Mouse (Mus musculus) heart, embryonic 16.5 days (tissue): ENCODE results near the gene Phlda3. TPM values are rescaled to one million over a fixed set of nuclear protein-coding genes. Genes with fewer than 3 reads are reported as not detected.

ENCODE experiments used
- ATAC-seq: fragments of 200-750 bp; cut with Nextera tagmentation; replicated peaks from 2 replicates; pipeline ENCODE4 v1.8.0; 2017; ENCODE audit warnings: moderate number of reproducible peaks; ENCODE audit not compliant: insufficient read depth, low FRiP score; ENCODE audit errors: extremely low read depth
- H3K27ac ChIP-seq: fragments of 300-500 bp; sonication (generic); 2 replicates; pipeline ENCODE4 v1.5.1; 2014; ENCODE audit warnings: mild to moderate bottlenecking, low read length, control low read depth, moderate library complexity
- H3K27me3 ChIP-seq: fragments of 300-500 bp; sonication (generic); 2 replicates; pipeline ENCODE4 v1.6.1; 2014; ENCODE audit warnings: low read length, mixed read lengths; ENCODE audit not compliant: control insufficient read depth, insufficient read depth
- H3K36me3 ChIP-seq: fragments of 300-500 bp; sonication (generic); 2 replicates; pipeline ENCODE4 v1.6.1; 2014; ENCODE audit not compliant: control insufficient read depth, insufficient read depth
- H3K4me1 ChIP-seq: fragments of 300-500 bp; sonication (generic); 2 replicates; pipeline ENCODE4 v1.6.1; 2014; ENCODE audit warnings: low read length, mixed read lengths; ENCODE audit not compliant: control insufficient read depth, insufficient read depth
- H3K4me2 ChIP-seq: fragments of 300-500 bp; sonication (generic); 2 replicates; pipeline ENCODE4 v1.6.1; 2014; ENCODE audit warnings: low read depth, mild to moderate bottlenecking, control low read depth, low read length
- H3K4me3 ChIP-seq: fragments of 300-500 bp; sonication (generic); 2 replicates; pipeline ENCODE4 v1.5.1; 2014; ENCODE audit warnings: mild to moderate bottlenecking, control low read depth, low read length
- H3K9ac ChIP-seq: fragments of 300-500 bp; sonication (generic); 2 replicates; pipeline ENCODE4 v1.6.1; 2014; ENCODE audit warnings: low read length, control low read depth
- H3K9me3 ChIP-seq: fragments of 300-500 bp; sonication (generic); replicated peaks from 2 replicates; pipeline ENCODE4 v1.6.1; 2016; ENCODE audit warnings: low read length; ENCODE audit not compliant: control insufficient read depth
- WGBS: fragments of 180-500 bp; shearing (Covaris S2); extraction: QIAGEN DNeasy Blood & Tissue Kit; methylation state at CpG from one replicate; pipeline ENCODE4 v1.1.7; 2014; 5-methylcytosine and 5-hydroxymethylcytosine counted together
- polyA plus RNA-seq: library from polyadenylated mRNA; unstranded; fragments of >200 nt; fragmentation: Nextera tagmentation; extraction: Ambion mirVana; gene quantifications from 2 replicates; pipeline ENCODE4 v1.2.1, GENCODE M21; 2015

Phlda3 gene
- polyA plus RNA-seq, 1 experiment from 2014 or later: 77.1 TPM

- no peaks in the 10 kb centered on the region for H3K27me3 ChIP-seq
- peaks cover 22% of the 10 kb centered on the region for H3K4me1 ChIP-seq
- H3K9me3 ChIP-seq: no peaks in the 10 kb centered on the region
- peak within 1 kb of the TSS; percentile 5; the same call in 1 of the 2 replicates for H3K4me2 ChIP-seq
- H3K9ac ChIP-seq: no peak within 1 kb of the TSS
- H3K36me3 ChIP-seq: no peaks in the 10 kb centered on the region
- 24% methylated on average over 22 of the region's 22 CpGs for WGBS
- ATAC-seq: peak; percentile 46
- H3K27ac ChIP-seq: peak within 1 kb of the TSS; percentile 47
- H3K4me3 ChIP-seq: no peak within 1 kb of the TSS
Measured at GRCm38 (mm10) chr1:135778780-135779535, 13.0 kb downstream of the Phlda3 start, which contains the start of gene Tnni1. Gene Tnni1 (plus strand): TSS chr1:135779434.

- Histone ChIP-seq H3K36me3 (no peaks in the 10 kb centered on the region), H3K27me3 (no peaks in the 10 kb centered on the region), H3K4me1 (peaks cover 22% of the 10 kb centered on the region), H3K4me2 (no peak overlapping the region), H3K27ac (no peak overlapping the region), H3K4me3 (no peak overlapping the region), H3K9me3 (no peaks in the 10 kb centered on the region), H3K9ac (0 out of 2 replicates have a peak overlapping the region, but pooled peaks have one; percentile 3)
- WGBS: 62% methylated on average over 4 of the region's 4 CpGs
- no peak for ATAC-seq
Measured at GRCm38 (mm10) chr1:135780649-135781048, 14.7 kb downstream of the Phlda3 start.

- no peak overlapping the region for H3K4me2 ChIP-seq
- no peaks in the 10 kb centered on the region for H3K36me3 ChIP-seq
- H3K27ac ChIP-seq: no peak overlapping the region
- H3K4me1 ChIP-seq: peaks cover 20% of the 10 kb centered on the region
- no peaks in the 10 kb centered on the region for H3K27me3 ChIP-seq
- 0 out of 2 replicates have a peak overlapping the region, but pooled peaks have one; percentile 3 for H3K9ac ChIP-seq
- no peaks in the 10 kb centered on the region for H3K9me3 ChIP-seq
- no peak overlapping the region for H3K4me3 ChIP-seq
- peak; percentile 53; the same call in 1 of the 2 replicates for ATAC-seq
- WGBS: 15% methylated on average over 13 of the region's 13 CpGs
Measured at GRCm38 (mm10) chr1:135781220-135781619, 15.3 kb downstream of the Phlda3 start.

- no peaks in the 10 kb centered on the region for H3K36me3 ChIP-seq
- no peaks in the 10 kb centered on the region for H3K27me3 ChIP-seq
- peak overlapping the region; percentile 43; the same call in 1 of the 2 replicates for H3K27ac ChIP-seq
- WGBS: 52% methylated on average over 10 of the region's 10 CpGs
- no peak for ATAC-seq
- no peak overlapping the region for H3K9ac ChIP-seq
- H3K4me1 ChIP-seq: peaks cover 13% of the 10 kb centered on the region
- H3K9me3 ChIP-seq: no peaks in the 10 kb centered on the region
- H3K4me2 ChIP-seq: no peak overlapping the region
- no peak overlapping the region for H3K4me3 ChIP-seq
Measured at GRCm38 (mm10) chr1:135782816-135783215, 16.9 kb downstream of the Phlda3 start.

GRCm38 (mm10) chr1:135787799-135788198 is 21.9 kb downstream of the Phlda3 start:
- Histone ChIP-seq H3K36me3 (no peaks in the 10 kb centered on the region), H3K4me2 (no peak overlapping the region), H3K27ac (no peak overlapping the region), H3K4me3 (no peak overlapping the region), H3K9ac (no peak overlapping the region), H3K27me3 (no peaks in the 10 kb centered on the region), H3K4me1 (peaks cover 16% of the 10 kb centered on the region), H3K9me3 (no peaks in the 10 kb centered on the region)
- WGBS: 54% methylated on average over 3 of the region's 3 CpGs
- ATAC-seq: no peak

- Histone ChIP-seq H3K4me2 (peak overlapping the region; percentile 52), H3K9ac (peak overlapping the region; percentile 36; the same call in 1 of the 2 replicates), H3K4me1 (peaks cover 21% of the 10 kb centered on the region), H3K27me3 (no peaks in the 10 kb centered on the region), H3K36me3 (no peaks in the 10 kb centered on the region), H3K9me3 (no peaks in the 10 kb centered on the region), H3K27ac (peak overlapping the region; percentile 46; the same call in 1 of the 2 replicates), H3K4me3 (peak overlapping the region; percentile 15; the same call in 1 of the 2 replicates)
- ATAC-seq: no peak; the same call in 1 of the 2 replicates
- 7% methylated on average over 10 of the region's 10 CpGs for WGBS
Measured at GRCm38 (mm10) chr1:135788708-135789107, 22.8 kb downstream of the Phlda3 start.

- no peak for ATAC-seq
- Histone ChIP-seq H3K4me2 (no peak overlapping the region), H3K36me3 (no peaks in the 10 kb centered on the region), H3K27me3 (no peaks in the 10 kb centered on the region), H3K9ac (no peak overlapping the region), H3K27ac (no peak overlapping the region), H3K4me3 (no peak overlapping the region), H3K9me3 (no peaks in the 10 kb centered on the region), H3K4me1 (peaks cover 32% of the 10 kb centered on the region)
- WGBS: 10% methylated on average over 5 of the region's 5 CpGs
Measured at GRCm38 (mm10) chr1:135789815-135790214, 23.9 kb downstream of the Phlda3 start.

- no peak overlapping the region for H3K4me2 ChIP-seq
- no peak overlapping the region for H3K27ac ChIP-seq
- no peaks in the 10 kb centered on the region for H3K36me3 ChIP-seq
- H3K4me3 ChIP-seq: no peak overlapping the region
- H3K9me3 ChIP-seq: no peaks in the 10 kb centered on the region
- H3K9ac ChIP-seq: no peak overlapping the region
- no peaks in the 10 kb centered on the region for H3K27me3 ChIP-seq
- no peak for ATAC-seq
- WGBS: 74% methylated on average over 13 of the region's 13 CpGs
- H3K4me1 ChIP-seq: peaks cover 54% of the 10 kb centered on the region
Measured at GRCm38 (mm10) chr1:135792143-135792939, 26.4 kb downstream of the Phlda3 start.
